Mouse (Mus musculus): ENCODE results near the gene Arnt. TPM values are rescaled to one million over a fixed set of nuclear protein-coding genes. Genes with fewer than 3 reads are reported as not detected.
"Not testable (repeated sequence)": the region's sequence is repeated elsewhere in the genome, so short reads cannot be mapped to it uniquely, and the experiment has no call there.

Gene Arnt
- 17.7 and 19.7 TPM in 2 replicates for polyA plus RNA-seq (2015; fragmentation: Nextera tagmentation; extraction: Ambion mirVana)

DNA sequence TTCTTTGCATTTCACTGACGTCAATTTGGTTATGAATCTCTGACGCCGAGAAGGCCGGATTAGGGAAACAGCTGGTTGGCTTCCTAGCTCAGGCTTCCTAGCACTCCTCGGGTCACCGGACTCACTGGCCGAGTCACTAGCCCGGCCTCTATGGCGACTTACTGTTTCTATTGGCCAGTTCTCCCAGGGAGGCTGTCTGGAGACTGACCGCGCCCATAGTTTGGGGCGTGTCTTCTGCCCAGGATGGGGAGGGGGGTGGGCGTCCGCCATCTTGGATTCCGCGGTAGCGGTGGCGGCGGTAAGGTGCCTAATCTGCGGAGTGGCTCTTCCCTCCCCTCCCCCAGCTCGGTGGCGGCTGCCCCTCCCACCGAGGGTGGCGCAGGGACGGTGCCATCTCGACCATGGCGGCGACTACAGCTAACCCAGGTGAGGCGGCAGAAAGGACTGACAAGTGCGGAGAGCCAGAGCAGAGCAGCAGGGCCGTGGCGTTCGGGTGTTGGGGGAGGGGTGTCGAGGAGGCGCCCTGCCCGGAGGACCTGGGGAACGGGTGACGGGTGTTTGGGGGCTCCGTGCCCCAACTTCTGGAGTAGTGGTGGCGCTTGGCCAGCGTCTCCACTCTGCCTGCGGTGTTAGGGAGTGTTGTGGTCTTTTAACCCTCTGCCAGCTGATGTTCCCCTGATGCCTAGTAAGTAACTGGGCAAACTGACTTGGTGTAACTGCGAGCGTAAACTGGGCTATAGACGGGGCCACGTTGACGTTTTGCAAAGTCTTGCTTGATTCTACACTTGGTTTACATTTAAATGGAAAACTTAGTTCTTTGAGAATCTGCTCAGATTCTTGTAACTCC lies at the start of gene Arnt:
TSS of gene Arnt (plus strand) at position 253 of the 847 bp plus-strand sequence.
- under 1% methylated on average over 47 of the region's 47 CpGs for WGBS
- no peaks in the 10 kb centered on the region for H3K9me3 ChIP-seq
- peaks cover 23% of the 10 kb centered on the region for H3K4me1 ChIP-seq
- no peaks in the 10 kb centered on the region for H3K36me3 ChIP-seq (replicated peaks)
- H3K27me3 ChIP-seq (replicated peaks), result no peaks in the 10 kb centered on the region
- H3K9ac ChIP-seq, result peak within 1 kb of the TSS; percentile 83
- peak within 1 kb of the TSS; percentile 87 for H3K27ac ChIP-seq
- peak within 1 kb of the TSS; percentile 92 for H3K4me3 ChIP-seq
- peak; percentile 99 for ATAC-seq (replicated peaks)
- H3K4me2 ChIP-seq, result peak within 1 kb of the TSS; percentile 77

- H3K4me1 ChIP-seq, result no peaks in the 10 kb centered on the region
- H3K4me3 ChIP-seq, result no peak overlapping the region
- H3K27me3 ChIP-seq (replicated peaks), result no peaks in the 10 kb centered on the region
- no peak overlapping the region for H3K9ac ChIP-seq
- H3K36me3 ChIP-seq (replicated peaks), result no peaks in the 10 kb centered on the region
- no peak overlapping the region for H3K27ac ChIP-seq
- H3K9me3 ChIP-seq, result no peaks in the 10 kb centered on the region
- no peak for ATAC-seq (replicated peaks)
- 82% methylated on average over 5 of the region's 5 CpGs for WGBS
- H3K4me2 ChIP-seq, result no peak overlapping the region
Observed at GRCm38 (mm10) chr3:95385401-95386075, 48.6 kb upstream of the Arnt start.

- no peaks in the 10 kb centered on the region for H3K4me1 ChIP-seq
- no peak overlapping the region for H3K4me2 ChIP-seq
- no peak overlapping the region for H3K27ac ChIP-seq
- H3K27me3 ChIP-seq (replicated peaks), result no peaks in the 10 kb centered on the region
- no peaks in the 10 kb centered on the region for H3K9me3 ChIP-seq
- H3K36me3 ChIP-seq (replicated peaks), result no peaks in the 10 kb centered on the region
- H3K9ac ChIP-seq, result no peak overlapping the region
- no peak overlapping the region for H3K4me3 ChIP-seq
- no peak for ATAC-seq (replicated peaks)
- WGBS, result 84% methylated on average over 4 of the region's 4 CpGs
Observed at GRCm38 (mm10) chr3:95394385-95394784, 39.8 kb upstream of the Arnt start.

DNA sequence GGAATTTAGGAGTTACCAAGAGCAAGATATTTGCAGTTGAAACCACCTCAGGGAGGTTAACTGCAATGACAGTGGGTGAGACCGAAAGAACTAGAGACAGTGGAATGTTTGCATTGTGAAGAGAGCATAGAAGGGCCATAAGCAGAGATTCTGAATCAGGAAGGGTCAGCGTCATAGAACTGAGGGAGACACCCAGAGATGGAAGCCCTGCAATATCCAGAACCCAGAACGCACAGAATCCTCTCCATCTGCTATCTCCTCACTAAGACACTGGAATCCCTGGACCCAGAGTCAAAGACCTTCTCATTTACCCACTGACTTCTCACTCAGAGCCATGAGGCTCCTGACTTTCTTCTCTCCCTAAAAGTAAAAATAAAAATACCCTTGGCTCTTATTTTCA lies 31.4 kb upstream of the Arnt start, which contains the start of gene 4930558C23Rik:
TSS of gene 4930558C23Rik (minus strand) at position 101 of the 400 bp plus-strand sequence.
- H3K4me1 ChIP-seq, result no peaks in the 10 kb centered on the region
- WGBS, result 96% methylated on average over 3 of the region's 3 CpGs

DNA sequence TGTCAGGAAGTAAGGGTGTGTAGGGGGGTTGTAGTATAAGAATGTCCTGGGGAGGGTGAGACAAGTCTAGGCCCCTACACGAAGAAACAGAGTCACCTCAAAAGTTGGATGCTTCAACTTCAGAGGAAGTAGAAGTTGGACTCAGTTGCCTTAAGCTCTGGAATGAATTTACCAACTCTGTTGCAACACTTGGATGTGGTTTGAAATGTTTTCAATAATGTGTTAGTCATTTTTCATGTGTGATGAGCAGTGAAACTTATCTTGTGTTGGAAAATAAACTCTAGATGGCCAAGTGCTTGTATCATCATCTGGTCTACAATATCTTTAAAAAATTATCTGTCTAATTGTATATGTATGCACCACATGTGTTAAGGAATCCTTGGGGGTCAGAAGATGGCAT lies 26.5 kb upstream of the Arnt start:
- Histone ChIP-seq H3K27ac (no peak overlapping the region), H3K27me3 (replicated peaks) (no peaks in the 10 kb centered on the region), H3K4me2 (no peak overlapping the region), H3K9ac (no peak overlapping the region), H3K4me1 (no peaks in the 10 kb centered on the region), H3K4me3 (no peak overlapping the region), H3K9me3 (no peaks in the 10 kb centered on the region), H3K36me3 (replicated peaks) (no peaks in the 10 kb centered on the region)
- WGBS, result 81% methylated on average over 1 of the region's 1 CpGs
- no peak for ATAC-seq (replicated peaks)

More for the DNA sequence above, 31.4 kb upstream of the Arnt start, which contains the start of gene 4930558C23Rik:
- Histone ChIP-seq H3K9ac (no peak within 1 kb of the TSS), H3K27ac (no peak within 1 kb of the TSS), H3K4me3 (no peak within 1 kb of the TSS), H3K4me2 (no peak within 1 kb of the TSS), H3K27me3 (replicated peaks) (no peaks in the 10 kb centered on the region), H3K36me3 (replicated peaks) (no peaks in the 10 kb centered on the region), H3K9me3 (no peaks in the 10 kb centered on the region)
- ATAC-seq (replicated peaks), result no peak

GRCm38 (mm10) chr3:95408852-95409251 lies 25.3 kb upstream of the Arnt start:
- Histone ChIP-seq H3K9ac (no peak overlapping the region), H3K36me3 (replicated peaks) (no peaks in the 10 kb centered on the region), H3K9me3 (no peaks in the 10 kb centered on the region), H3K4me2 (no peak overlapping the region), H3K27me3 (replicated peaks) (no peaks in the 10 kb centered on the region), H3K4me3 (no peak overlapping the region), H3K27ac (no peak overlapping the region), H3K4me1 (no peaks in the 10 kb centered on the region)
- ATAC-seq (replicated peaks), result no peak
- WGBS, result 95% methylated on average over 2 of the region's 2 CpGs

- Histone ChIP-seq H3K27ac (no peak overlapping the region), H3K27me3 (replicated peaks) (no peaks in the 10 kb centered on the region), H3K4me2 (no peak overlapping the region), H3K36me3 (replicated peaks) (no peaks in the 10 kb centered on the region), H3K9me3 (no peaks in the 10 kb centered on the region), H3K9ac (no peak overlapping the region), H3K4me3 (no peak overlapping the region), H3K4me1 (no peaks in the 10 kb centered on the region)
- no peak for ATAC-seq (replicated peaks)
- 89% methylated on average over 1 of the region's 1 CpGs for WGBS
Observed at GRCm38 (mm10) chr3:95412268-95412667, 21.9 kb upstream of the Arnt start.

DNA sequence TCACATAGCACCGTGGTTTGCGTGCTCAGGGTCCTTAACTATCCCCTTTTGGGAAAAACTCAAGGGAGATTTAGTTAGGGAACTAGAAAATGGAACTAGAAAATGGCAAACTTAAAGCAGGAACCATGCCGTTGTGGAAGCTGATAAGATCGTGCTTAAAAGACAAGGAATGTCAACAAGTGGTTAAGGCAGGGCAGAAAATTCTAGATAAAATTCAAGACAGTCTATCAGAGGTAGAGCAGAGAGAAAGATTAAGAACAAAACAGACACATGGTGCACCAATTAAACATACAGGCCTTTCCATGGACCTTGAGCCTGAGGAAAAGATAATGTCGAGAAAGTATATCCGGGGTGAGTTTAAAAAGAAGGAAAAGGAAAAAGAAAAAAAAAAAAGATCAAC lies 16.3 kb upstream of the Arnt start:
- ATAC-seq (replicated peaks), result no peak
- Histone ChIP-seq H3K36me3 (replicated peaks) (no peaks in the 10 kb centered on the region), H3K4me1 (no peaks in the 10 kb centered on the region), H3K4me2 (no peak overlapping the region), H3K4me3 (no peak overlapping the region), H3K27ac (no peak overlapping the region), H3K9ac (no peak overlapping the region), H3K27me3 (replicated peaks) (no peaks in the 10 kb centered on the region), H3K9me3 (no peaks in the 10 kb centered on the region)
- WGBS, result 95% methylated on average over 6 of the region's 6 CpGs

DNA sequence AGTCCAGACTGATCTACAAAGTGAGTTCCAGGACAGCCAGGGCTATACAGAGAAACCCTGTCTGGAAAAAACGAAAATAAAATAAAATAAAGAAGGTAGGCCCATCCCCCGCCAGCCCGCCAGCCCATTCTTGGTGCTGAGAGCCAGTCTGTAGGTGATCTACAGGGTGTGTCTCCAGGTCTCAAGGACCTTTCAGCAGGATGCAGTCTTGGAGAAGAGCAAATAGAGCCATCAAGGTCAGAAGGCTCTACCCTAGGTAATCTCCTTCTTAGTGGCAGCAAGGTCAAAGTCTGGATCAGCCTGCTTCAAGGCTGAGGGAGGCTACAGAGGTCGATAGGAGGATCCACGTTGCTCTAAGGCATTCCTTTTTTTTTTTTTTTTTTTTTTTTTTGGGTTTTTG lies 7.7 kb upstream of the Arnt start:
- not testable (repeated sequence) for H3K4me1 ChIP-seq; H3K27ac ChIP-seq; H3K9me3 ChIP-seq; H3K36me3 ChIP-seq (replicated peaks); H3K27me3 ChIP-seq (replicated peaks); H3K4me3 ChIP-seq; H3K9ac ChIP-seq; H3K4me2 ChIP-seq; ATAC-seq (replicated peaks)
- WGBS, result 95% methylated on average over 5 of the region's 5 CpGs

DNA sequence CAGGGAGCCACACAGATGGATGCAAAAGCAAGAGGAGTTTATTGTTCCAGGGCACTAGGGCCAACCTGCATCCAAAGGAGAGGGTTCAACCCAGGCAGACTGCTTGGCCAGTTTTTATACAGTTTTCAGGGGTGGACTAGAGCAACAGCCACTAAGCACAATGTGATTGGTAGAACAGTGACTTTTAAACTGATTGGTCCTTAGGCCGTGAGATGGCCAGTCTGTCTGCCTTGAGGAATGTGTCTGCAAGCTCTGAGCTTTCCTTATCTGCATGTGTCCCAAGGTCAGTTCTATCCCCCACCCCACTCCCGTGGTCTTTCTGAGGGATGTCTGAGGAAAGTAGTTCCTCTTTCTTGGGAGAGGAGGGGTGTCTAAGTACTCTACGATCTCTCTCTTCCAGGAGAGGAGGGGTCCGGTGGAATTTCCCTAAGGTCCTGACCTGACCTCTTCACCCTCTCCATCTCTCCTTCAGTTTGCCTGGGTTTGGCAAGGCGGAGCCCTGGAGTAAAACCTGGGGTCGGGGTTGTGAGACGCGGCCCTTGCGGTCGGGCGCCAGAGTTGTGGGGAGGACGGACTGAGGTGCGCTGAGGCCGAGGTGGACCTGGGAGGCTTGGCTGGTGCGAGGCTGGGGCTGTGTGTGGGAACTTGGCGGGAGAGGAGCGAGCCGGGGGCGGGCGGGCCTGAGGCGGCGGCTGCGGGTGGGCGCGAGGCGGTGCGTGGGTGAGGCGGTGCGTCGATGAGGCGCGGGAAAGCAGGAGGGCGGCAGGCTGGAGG lies 6.9 kb upstream of the Arnt start:
- ATAC-seq (replicated peaks), result peak; percentile 76
- not testable (repeated sequence) for H3K36me3 ChIP-seq (replicated peaks); H3K9ac ChIP-seq; H3K9me3 ChIP-seq; H3K4me1 ChIP-seq; H3K27ac ChIP-seq; H3K27me3 ChIP-seq (replicated peaks)
- H3K4me2 ChIP-seq, result peak overlapping the region; percentile 45
- peak overlapping the region; percentile 25 for H3K4me3 ChIP-seq
- 50% methylated on average over 11 of the region's 33 CpGs for WGBS

DNA sequence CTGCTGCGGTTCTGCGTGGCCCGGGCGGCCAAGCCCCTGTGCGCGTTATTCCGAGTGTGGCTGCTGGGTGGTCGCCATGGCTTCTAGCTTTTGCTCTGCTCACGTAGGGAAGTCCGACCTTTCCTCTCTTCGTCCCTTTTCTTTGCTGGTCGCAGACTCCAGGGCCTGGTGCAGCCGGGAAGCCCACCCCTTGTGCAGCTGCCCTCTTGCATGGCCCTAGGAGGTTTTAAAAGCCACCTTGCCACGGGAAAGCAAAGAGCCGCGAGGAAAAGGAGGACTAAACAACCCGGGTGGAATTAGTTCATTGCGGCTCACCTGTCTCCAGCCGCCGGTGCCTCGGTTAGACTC lies 6.3 kb upstream of the Arnt start:
- ATAC-seq (replicated peaks); H3K27ac ChIP-seq; H3K36me3 ChIP-seq (replicated peaks); H3K4me1 ChIP-seq; H3K9me3 ChIP-seq; H3K9ac ChIP-seq; H3K27me3 ChIP-seq (replicated peaks): not testable (repeated sequence)
- 19% methylated on average over 15 of the region's 21 CpGs for WGBS
- Histone ChIP-seq H3K4me2 (peak overlapping the region; percentile 45), H3K4me3 (peak overlapping the region; percentile 25)

- 75% methylated on average over 6 of the region's 11 CpGs for WGBS
- ATAC-seq (replicated peaks), result 0 out of 2 replicates have a peak, but pooled peaks have one; percentile 9
- H3K9me3 ChIP-seq; H3K4me1 ChIP-seq; H3K9ac ChIP-seq; H3K36me3 ChIP-seq (replicated peaks); H3K4me3 ChIP-seq; H3K27me3 ChIP-seq (replicated peaks); H3K27ac ChIP-seq; H3K4me2 ChIP-seq: not testable (repeated sequence)
Observed at GRCm38 (mm10) chr3:95428423-95428822, 5.8 kb upstream of the Arnt start.
